Mouse (Mus musculus) 416B (cell line): ENCODE measurements around the gene Pdcd6ip.
"Not testable (repeated sequence)": the region's sequence is repeated elsewhere in the genome, so short reads cannot be mapped to it uniquely, and the experiment has no call there.

Source experiments
- DNase-seq: peaks from one replicate; pipeline ENCODE4 v3.0.0; 2011; ENCODE audit warnings: low read depth

Gene Pdcd6ip

DNA sequence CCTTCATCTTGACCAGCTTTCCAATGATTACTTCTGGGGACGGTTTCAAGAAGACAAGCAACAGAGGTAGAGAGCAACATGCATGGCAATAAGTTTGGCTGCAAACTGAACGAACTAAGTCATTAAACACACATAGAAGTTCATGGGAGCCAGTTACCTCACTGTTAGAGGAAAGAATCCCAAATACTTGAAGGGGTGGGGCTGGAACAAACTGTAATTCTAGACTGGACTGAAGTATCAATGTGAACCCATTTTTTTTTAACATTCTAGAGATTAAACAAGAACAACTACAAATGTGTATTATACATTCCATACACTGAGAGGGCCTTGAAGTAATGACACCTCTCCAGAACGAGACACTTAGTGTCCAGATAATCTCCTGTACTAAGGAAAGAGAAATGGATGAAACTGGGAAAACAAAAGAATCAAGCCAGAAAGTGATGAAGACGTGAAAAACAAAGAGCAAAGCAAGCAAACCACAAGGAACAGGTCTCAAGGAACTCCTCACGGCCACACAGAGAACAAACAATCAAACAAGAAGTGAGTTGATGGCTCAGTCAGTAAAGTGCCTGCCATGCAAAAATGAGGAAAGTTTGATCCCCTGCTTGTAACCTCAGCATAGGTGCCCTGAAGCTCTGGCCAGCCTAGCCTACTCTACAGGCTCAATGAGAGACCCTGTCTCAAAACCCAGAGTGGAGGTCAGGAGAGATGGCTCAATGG, 6.5 kb downstream of the Pdcd6ip start:
- DNase-seq = no peak

DNA sequence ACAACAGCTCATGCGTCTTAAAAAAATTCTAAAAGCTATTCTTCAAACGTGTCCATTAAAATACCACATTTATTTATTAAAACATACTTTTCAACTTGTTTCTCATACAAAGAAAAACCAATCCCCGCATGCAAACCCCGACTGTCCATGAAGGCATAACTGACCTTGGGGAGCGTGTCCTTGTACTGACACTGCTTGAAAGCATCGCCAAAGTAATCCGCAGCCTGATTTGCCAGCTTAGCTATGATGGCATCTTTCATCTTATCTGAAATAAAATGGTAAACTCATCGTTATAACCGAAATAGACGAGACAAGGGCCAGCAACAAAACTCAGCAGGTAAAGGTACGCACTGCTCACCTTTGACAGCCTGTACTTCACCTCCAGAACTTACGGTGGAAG, 20.6 kb downstream of the Pdcd6ip start:
- no peak for DNase-seq

DNA sequence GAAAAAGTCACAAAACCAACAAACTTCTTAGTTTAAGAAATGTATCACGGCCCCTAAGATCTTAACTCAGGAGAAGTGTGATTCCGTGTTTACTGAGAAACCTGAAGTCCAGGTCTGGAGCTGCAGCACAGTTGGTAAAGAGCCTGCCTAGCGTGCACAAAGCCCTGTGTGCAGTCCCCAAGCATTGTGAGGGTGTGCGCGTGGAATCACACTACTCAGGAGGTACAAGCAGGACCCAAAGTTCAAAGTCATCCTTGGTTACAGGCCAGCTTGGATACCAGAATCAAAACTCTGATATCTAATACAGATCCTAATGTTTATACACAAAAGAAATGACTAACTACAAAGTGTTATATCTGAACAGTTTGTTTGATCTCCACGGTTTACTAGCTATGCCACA, 34.3 kb downstream of the Pdcd6ip start:
- no peak for DNase-seq

DNA sequence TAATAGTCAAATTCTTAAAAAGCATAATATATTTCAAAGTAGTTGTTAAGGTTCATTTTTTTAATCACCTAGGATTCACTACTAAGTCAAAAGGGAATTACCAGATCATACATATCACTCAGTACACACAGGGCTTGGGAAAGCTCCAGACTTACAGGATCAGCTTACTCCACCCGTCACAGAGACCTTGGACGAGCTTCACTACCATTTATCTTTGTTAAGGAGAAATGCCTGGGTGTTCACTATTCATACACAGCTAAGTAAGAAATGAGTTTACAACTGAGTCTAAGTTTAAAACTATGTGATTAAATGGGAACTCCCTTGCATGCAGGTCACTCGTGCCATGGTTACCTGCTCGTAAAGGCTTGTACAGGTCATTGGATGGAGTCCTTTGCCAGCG, 35.7 kb downstream of the Pdcd6ip start:
- DNase-seq = no peak

DNA sequence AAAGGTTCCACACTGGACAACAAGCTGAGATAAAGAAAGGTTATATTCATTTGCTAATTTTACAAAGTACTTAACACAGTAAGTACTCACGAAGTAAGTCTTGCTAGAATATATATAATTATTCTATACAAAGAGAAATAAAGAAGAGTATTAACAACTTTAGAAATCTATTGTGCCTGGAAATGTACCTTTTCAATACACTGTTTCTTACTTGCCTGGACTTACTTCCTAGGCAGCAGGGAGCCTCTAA, 37.3 kb downstream of the Pdcd6ip start:
- DNase-seq = no peak

DNA sequence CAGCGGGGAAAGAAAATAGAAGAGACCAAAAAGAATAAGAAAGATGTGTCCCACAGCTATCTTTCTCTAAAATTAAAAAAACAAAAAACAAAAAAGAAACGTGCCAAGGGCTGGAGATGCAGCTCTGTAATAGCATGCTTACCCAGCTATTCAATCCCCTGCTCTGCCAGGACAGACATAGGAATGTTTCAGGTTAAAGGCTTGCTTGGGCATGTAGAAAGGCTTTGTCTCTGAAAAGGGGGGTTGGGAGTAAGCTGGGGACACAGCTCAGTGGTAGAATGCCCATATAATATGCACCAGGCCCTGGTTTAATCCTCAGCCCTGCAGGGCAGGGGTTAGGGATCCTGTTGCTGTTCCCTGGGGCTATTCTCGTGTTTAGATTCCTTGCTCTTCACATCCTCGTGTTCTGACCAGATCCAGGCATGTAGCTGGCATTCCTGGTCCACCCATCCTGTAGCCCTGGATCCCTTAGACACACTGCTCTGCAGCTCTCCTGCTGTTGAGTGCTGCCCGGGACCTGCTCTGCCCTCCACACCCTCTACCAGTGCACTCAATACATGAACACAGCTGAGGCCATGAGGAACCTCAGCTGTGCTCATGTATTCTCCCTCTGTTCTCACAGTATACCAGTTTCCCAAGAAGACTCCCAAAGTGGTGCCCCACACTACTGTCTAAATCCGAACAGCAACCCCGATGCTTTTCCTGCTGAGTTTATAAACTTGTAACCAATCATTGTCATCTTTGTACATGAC, 37.8 kb downstream of the Pdcd6ip start:
- DNase-seq = no peak

DNA sequence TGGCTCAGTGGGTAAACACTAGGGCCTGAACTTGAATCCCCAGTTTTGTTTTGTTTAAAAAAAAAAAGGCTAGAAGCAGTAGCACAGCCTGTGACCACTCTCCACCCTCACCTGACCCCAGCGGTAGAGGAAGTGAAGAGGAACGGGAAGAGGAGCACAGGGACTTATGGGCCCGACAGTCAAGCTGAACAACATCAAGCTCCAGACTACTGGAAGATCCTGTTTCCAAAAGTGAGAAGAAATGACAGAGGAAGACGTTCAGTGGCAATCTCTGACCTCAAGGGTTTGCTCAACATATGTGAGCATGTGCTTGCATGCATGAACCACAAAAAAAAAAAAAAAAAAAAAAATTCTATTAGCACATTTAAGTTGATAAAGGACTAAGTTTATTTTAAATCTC, 44.6 kb downstream of the Pdcd6ip start:
- peak; percentile 18 for DNase-seq

DNA sequence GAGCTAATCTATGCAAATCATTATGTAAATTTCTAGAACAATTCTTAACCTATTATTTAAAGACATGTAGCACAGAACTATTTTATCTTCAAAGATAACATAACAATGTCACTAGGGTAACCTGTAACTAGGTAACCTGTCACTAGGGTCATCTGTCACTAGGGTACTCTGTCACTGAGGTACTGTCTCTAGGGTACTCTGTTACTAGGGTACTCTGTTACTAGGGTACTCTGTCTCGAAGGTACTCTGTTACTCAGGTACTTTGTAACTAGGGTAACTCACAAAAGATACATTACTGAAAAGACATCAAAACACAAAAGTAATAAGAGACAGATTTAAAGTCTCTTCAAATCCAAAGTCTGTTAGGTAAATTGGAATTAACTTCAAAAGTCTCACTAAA, 50.2 kb downstream of the Pdcd6ip start:
- no peak for DNase-seq

DNA sequence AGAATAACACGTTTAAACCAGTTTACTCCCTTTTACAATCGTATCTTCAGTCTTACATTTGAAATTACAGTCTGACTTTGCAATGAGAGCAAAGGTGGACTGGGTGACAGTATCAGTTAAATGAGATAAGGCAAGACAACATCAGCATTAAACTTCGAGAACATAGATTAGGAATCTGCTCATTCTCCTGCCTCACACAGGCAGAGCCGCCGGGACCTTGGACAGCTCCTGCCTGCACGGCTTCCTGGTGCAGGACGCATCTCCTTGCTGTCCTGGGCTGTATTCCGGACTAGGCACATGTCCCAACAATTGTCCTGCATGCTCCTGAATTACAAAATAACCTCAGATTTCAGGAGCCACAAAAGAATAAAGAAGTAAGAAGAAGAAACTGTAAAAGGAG, 54.5 kb downstream of the Pdcd6ip start:
- DNase-seq = no peak

DNA sequence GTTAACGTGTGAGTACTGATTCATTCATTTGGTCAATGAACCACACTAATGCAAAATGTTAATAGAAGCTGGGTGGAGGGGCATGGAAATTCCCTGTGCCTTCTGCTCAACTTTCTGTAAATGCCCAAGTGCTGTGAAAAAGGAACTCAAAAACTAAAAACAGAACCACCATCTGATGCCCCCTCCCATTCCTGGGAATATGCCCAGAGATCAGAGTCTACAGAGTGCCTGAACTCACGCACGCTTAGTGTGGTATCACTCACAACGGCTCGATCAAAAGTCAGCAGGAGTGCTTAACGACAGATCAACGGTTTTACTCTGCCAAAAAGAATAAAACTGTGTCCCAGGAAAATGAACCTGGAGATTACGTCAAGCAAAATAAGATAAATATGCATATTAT, 57.3 kb downstream of the Pdcd6ip start:
- no peak for DNase-seq

DNA sequence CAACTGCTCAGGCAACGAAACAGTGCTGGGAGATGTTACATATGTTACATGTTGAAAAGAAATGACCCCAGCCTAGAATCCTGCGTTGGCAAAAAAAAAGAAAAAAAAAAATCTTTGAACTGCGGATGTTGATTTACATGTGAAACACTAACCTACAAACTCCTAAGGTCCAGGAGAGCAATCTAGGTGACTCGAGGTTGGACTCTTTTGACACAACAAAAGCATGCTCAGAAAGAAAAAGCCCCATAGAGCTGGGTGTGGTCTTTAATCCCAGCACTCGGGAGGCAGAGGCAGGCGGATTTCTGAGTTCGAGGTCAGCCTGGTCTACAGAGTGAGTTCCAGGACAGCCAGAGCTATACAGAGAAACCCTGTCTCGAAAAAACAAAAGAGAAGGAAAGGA, 58.8 kb downstream of the Pdcd6ip start:
- not testable (repeated sequence) for DNase-seq

DNA sequence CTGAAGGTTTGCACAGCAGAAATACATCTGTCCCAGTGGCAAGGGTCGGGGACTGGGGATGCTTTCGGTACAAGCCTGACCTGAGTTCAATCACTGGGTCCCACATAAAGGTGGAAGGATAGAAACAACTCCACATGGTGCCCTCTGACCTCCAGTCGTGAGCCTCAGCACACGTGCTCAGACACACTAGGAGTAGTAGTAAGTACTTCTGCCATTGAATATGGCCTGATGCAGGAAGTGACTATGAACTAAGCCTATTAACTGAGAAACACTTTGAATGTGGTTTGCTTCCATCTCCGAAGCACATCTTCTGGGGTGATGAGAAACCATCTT, 62.3 kb downstream of the Pdcd6ip start:
- DNase-seq = no peak

DNA sequence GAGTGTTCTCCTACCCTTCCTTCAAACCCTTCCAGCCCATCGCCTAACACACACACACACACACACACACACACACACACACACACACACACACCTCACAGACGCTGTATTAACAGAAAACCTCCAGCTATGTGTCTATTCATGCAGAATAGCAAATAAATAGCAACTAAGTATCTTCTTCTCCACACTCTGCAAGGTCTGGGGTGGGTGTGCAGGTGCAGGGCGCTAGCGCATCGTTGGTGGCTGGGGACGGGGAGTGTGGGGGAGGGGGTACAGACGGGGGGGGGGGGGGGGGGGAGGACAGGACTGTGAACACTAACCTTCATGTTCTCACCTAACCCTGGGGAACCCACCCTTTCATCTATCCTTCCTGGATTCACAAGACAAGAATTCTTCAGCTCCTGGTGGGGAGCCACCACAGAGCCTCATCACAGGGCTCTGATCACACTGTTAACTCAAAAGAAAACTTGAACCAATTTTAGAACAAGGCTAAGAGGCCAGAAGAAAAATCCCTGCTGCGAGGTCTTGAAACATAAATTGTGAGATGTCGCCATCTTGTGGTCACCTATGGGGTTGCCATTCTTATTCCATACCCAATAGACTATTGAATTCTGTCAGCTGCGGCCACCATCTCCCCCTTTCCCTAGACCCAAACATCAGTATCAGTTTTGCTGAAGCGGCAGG, 62.8 kb downstream of the Pdcd6ip start:
- peak; percentile 62 for DNase-seq

DNA sequence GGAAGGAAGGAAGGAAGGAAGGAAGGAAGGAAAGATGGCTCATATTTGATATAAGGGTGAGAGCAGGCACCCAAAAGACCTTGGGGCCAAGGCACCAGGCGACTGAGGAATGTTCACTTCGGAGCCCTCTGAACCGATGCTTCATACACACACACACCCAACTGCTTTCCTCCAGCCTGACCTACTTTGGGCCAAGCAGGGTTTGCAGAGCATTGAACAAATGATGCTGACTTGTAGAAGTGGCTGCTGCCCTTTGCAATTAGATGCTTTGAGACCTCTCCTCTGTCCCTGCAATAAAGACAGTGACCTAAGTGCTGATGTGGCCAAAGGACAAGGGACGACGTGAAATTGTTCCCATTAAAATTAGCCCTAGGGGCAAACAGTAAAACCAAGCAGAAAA, 63.4 kb downstream of the Pdcd6ip start:
- no peak for DNase-seq

DNA sequence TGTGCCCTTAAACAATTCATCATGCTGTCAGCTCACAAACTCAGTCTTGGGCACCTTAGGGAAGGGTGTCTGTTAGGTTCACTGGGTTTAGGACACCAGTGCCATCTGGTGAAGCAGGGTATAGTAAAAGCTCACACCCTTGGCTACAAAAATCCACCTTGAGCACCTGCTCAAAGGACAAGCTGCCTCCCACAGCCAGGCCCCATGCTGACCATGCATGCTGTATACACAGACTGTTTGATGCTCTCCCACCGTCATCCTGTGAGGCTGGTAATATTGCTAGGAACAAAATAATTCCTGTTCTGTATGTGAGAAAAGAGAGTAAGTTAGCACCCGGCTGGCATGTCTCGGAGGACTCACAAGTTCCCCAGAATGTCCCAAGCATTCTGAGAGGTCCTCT, 64.0 kb downstream of the Pdcd6ip start:
- DNase-seq = no peak

DNA sequence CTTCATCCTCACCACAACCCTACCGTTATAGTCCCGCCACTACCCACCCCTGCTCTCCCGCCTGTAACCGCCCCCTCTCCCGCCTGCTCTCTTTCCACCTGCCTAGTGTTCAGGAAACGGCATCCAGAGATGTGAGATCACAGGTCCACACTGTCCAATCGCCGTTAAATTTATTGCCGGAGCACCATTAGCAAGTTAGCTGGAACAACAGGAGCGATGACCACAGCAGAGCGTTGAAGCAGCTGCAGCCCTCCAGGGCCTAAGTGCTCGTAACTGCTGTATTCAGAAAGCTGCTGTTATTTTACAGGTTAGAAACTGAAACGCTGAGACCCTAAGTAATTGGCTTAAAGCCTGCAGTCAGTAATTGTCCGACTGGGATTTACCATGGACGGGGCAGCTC, 64.4 kb downstream of the Pdcd6ip start:
- DNase-seq = no peak

DNA sequence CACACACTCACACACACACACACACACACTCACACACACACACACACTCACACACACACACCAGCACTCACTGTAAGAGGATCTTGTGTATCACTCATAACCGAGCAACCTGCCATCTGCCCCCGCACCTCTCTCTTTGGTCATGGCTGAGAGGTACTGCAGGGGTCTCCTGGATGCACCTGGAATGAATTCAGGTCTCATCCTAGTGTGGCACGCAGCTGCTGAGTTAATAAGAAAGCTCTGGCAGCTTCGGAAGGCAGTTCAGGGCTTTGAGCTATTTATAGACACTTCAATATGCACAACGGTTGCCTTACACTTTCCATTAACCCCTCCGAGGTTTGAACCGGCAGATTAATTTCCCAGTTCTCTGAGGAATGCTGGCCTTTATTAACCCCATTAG, 73.1 kb downstream of the Pdcd6ip start:
- no peak for DNase-seq

DNA sequence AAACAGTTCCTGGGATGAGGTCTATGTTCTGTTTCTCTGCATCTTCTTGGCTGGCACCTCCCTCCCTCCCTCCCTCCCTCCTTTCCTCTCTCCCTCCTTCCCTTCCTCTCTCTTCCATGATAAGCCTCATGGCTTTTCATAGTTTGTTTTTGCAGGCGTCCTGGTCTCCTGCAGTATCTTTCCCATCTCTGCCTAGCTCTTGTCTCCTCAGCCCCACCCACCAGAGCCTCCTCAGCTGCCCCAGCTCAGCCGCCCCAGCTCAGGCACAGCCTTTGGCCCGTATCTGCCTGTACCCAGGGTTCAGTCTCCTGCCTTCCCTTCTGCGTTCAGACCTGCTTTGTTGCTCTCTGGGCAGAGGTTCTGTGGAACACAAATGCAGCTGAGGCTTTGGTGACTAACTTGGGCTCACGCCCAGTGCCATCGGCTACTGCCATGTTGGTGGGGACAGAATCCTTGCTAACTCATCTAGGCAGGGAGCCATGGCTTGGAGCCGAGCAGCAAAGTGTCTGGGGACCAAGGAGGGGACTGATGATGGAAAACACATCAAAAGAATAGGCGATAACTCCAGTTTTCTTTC, 74.8 kb downstream of the Pdcd6ip start:
- DNase-seq = no peak

DNA sequence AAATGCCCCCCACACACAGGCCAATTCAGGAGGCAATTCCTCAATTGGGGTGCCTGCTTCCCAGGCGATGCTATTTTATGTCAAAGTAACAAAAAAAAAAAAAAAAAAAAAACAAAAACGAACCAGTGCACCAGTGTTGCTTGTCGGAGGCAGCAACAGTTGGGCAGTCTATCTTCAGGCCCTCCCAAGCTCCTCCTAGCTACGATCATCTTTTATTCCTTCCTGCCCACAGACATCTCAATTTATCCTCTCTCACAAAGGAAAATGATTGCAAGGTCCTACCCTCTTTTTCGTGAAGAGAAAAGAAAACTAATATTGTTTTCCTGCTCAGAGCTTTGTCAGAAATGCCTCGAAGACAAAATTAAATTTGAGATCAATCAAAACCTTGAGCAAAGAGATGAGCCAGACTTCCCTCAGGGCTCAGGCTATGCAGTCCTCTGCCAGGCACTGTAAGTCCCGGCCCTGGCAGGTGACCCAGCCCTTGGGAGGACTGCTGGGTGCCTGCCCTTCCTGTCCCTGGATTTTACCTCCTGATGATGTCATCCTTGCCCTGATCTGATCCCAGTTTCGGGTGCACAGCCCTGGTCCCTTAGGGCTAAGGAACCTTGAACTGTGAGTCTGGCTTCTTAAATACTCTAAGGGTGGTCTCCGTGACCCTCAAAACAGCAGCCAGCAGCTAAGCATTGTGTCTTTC, 75.6 kb downstream of the Pdcd6ip start:
- no peak for DNase-seq

DNA sequence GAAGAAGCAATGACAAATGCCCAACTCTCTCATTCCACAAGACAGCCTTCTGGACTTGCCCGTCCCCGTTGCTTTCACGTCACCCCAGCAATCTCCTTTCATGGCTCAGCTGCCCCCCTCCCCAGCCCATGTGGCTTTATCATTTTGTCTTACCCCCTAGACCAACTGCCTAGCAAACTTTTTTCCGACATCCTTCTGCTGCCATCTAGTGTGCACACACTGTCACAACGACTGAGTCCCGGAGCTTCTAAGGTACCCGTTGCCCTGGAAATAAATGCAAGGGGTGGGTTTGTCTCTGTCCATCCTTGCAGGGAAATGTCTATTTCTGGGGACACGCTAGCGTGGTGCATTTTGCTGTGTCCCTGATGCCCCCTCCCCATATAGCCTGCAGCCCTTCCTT, 78.4 kb downstream of the Pdcd6ip start:
- DNase-seq = peak; percentile 42

DNA sequence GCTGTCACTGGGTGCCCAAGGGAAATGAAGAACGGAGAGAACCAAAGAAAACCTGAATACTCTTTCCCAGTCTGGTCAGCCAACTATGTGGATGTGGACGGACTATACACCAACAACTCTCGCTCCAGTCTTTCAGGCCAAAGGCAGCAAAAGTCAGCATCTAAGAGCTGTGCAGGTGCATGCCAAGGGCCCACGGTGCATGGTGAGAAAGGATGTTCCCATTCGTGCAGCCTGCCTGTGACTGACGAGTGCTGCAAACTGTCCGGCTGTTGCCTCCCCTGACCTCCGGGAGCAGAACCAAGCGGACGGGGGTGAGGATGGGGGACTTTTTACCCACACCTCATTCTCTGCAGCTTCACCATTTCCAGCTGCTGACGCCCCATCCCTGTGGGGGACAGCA, 78.9 kb downstream of the Pdcd6ip start:
- DNase-seq = no peak

DNA sequence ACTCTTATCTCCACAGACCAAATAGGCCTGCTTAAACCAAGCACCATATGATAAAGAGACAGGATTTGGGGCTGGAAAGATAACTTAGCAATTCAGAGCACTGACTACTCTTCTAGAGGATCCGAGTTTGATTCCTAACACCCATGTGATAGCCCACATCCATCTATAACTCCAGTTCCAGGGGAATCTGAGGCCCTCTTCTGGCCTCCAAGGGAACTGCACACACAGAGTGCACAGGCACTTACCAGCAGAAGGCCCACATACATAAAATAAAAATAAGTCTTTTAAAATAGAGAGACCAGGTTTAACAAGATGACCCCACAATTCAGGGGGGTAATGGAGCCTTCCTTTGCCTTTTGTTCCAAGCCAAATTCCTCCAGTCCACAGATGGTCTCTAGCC, 79.3 kb downstream of the Pdcd6ip start:
- DNase-seq = no peak

DNA sequence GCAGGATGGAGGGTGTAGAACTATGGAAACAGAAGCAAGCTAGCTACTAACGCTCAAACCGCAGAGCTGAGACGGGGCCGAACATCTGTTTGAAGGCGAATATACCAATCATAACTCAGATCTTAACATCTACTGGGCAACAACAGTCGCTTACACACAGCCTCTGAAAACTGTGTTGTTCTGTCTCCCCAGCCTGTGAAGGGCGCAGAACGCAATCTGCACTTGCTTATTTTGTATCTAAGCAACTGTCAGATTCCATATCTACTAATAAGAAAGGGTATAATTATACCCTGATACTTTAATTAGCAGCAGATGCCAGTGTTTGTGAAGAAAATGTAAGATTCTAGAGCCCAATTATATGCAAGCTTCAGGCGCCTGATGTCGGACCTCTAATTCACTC, 81.3 kb downstream of the Pdcd6ip start:
- DNase-seq = no peak
